Mouse (Mus musculus) regulatory T cell (primary cell): Measurements from ENCODE around the gene Mdh2.

ENCODE experiments used
- in situ Hi-C: fragments of 300-600 bp; cut with MboI, MseI; formaldehyde crosslinking; loops from one replicate; pipeline ENCODE4 v1.15.1; 2025; ENCODE audit warnings: high pct_unique_total_duplicates

The Mdh2 gene

GRCm38 (mm10) chr5:135778471-135779445, at the start of gene Mdh2:
Gene Mdh2 (plus strand): TSS chr5:135778480.
- in situ Hi-C loops = no loop called here

- in situ Hi-C loops = no loop called here
These were observed 48.9 kb upstream of the Mdh2 start for GRCm38 (mm10) chr5:135729351-135729750.

- in situ Hi-C loops = no loop called here
These were observed 48.0 kb upstream of the Mdh2 start for GRCm38 (mm10) chr5:135730278-135730677.

GRCm38 (mm10) chr5:135730916-135731315, 47.4 kb upstream of the Mdh2 start:
- in situ Hi-C loops = no loop called here

GRCm38 (mm10) chr5:135731322-135731721, 47.0 kb upstream of the Mdh2 start:
- in situ Hi-C loops = no loop called here

- in situ Hi-C loops = no loop called here
These were observed 45.2 kb upstream of the Mdh2 start for GRCm38 (mm10) chr5:135733071-135733470.

- in situ Hi-C loops = no loop called here
These were observed 44.1 kb upstream of the Mdh2 start for GRCm38 (mm10) chr5:135734057-135734680.

- in situ Hi-C loops = no loop called here
These were observed 42.5 kb upstream of the Mdh2 start for GRCm38 (mm10) chr5:135735741-135736140.

GRCm38 (mm10) chr5:135736544-135736943, 41.7 kb upstream of the Mdh2 start:
- in situ Hi-C loops = no loop called here

- in situ Hi-C loops = no loop called here
These were observed 41.1 kb upstream of the Mdh2 start for GRCm38 (mm10) chr5:135737154-135737553.

- in situ Hi-C loops = no loop called here
These were observed 40.0 kb upstream of the Mdh2 start for GRCm38 (mm10) chr5:135738266-135738665.

- in situ Hi-C loops = no loop called here
These were observed 36.1 kb upstream of the Mdh2 start for GRCm38 (mm10) chr5:135742156-135742555.

GRCm38 (mm10) chr5:135742941-135743740, 35.1 kb upstream of the Mdh2 start:
- in situ Hi-C loops = no loop called here

GRCm38 (mm10) chr5:135743741-135744609, 34.3 kb upstream of the Mdh2 start, which contains the start of gene Tmem120a:
Gene Tmem120a (minus strand): TSS chr5:135744448.
- in situ Hi-C loops = no loop called here

- in situ Hi-C loops = no loop called here
These were observed 33.5 kb upstream of the Mdh2 start for GRCm38 (mm10) chr5:135744742-135745141.

GRCm38 (mm10) chr5:135751041-135751440, 27.2 kb upstream of the Mdh2 start:
- in situ Hi-C loops = no loop called here

GRCm38 (mm10) chr5:135751595-135751994, 26.7 kb upstream of the Mdh2 start:
- in situ Hi-C loops = no loop called here

GRCm38 (mm10) chr5:135761881-135762280, 16.4 kb upstream of the Mdh2 start:
- in situ Hi-C loops = loop anchor here (5.0 kb wide), 1 partner anchor 145 kb away; no protein-coding TSS in a partner anchor

GRCm38 (mm10) chr5:135763526-135763925, 14.8 kb upstream of the Mdh2 start:
- in situ Hi-C loops = loop anchor here (5.0 kb wide), 1 partner anchor 146 kb away; no protein-coding TSS in a partner anchor

GRCm38 (mm10) chr5:135764971-135765370, 13.3 kb upstream of the Mdh2 start:
- in situ Hi-C loops = loop anchor here (5.0 kb wide), 1 partner anchor 148 kb away; no protein-coding TSS in a partner anchor

- in situ Hi-C loops = no loop called here
These were observed 5.8 kb upstream of the Mdh2 start for GRCm38 (mm10) chr5:135772519-135772918.
